Mouse (Mus musculus) layer of hippocampus, adult 11-12 months (tissue): ENCODE data around the gene Emp3.
"Not testable (repeated sequence)": the region's sequence is repeated elsewhere in the genome, so short reads cannot be mapped to it uniquely, and the experiment has no call there.

Experiments used
- DNase-seq: peaks from one replicate; pipeline ENCODE4 v3.0.0; 2022; ENCODE audit warnings: low spot score

The Emp3 gene

DNA sequence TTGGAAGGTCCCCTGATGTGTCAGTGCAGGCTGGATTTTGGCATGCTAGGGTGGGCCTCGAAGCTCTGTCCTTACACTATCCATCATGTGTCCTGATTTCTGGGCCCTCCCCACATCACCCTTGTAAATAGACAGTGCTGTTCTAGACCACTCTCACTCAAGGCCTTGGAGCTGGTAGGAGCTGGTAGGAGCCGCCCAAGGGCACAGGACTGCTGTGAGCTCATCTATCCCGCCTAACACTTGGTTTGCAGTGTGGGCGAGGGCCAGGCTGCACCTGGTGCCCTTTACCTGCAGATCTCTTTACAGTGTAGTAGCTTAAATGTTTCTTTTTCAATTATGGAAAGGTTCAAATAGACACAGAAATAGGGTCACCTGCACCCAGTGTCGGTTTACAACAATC lies 6.2 kb downstream of the Emp3 start:
- DNase-seq = no peak

DNA sequence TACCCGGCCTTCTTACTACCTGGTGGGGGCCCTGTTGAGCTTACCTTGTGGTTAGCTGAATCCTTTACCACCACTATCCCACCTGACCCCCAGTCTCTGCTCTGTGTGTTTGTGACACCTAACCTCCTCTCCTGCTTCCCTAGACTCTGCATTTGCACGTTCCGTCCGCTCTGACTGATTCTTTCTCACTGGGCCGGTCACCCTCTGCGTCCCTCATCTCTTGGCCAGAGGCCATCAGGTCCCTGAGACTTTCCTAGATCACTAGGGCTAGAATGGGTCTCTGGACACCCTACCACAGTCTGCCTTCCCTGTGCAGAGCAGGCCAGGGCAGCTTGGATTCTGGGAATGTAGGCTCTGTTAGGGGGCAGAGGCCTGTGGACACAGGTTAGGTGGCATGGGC lies 7.1 kb downstream of the Emp3 start:
- DNase-seq = no peak

DNA sequence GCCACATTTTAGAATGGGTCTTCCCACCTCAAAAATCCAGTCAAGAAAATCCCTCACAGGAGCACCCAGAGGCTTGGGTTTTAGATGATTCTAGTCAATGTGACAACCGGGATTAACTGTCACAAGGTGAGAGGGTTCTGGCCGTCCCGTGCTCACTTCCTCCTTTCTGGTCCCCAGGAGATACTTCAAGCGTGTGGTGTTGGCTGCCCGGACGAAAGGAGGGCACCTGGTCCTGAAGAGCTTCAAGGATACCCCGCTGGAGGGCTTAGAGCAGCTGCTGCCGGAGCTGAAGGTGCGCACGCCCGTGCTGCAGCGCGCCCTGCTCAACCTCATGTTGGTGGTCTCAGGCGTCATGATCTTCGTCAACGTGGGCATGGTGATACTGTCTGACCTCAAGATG lies 12.1 kb downstream of the Emp3 start:
- no peak for DNase-seq

DNA sequence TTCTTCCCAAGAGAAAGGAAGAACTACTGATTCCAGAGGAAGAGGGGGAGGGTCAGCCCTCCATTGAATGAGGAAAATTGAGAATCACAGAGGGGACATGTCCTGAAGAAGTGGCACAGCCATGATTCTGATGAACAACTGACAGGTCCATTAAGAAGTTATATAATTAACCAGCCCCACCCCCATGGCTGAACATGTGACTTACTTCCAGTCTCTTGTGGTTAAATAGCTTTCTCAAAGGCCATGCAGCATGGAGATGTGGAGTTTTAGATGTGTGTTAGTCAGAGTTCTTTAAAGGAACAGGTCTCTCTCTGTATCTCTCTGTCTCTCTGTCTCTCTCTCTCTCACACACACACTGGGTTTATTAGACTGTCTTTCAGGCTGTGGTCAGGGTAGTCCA lies 12.8 kb downstream of the Emp3 start:
- DNase-seq = no peak

DNA sequence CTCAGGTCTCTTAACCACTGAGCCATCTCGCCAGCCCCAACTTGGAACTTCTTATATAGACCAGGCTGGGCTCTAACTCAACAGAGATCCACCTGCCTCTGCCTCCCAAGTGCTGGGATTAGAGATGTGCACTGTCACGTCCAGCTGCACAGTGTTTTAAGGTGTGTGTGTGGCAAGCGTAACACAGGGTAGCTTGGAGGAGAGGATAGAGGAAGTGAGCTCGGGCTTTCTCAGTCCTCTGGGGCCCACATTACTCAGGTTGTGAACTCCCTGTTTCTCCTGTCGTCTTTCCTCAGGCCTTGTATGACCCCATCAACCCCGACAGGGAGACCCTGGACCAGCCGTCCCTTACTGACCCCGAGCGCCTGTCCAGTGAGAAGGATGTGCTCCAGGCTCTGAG lies 14.6 kb downstream of the Emp3 start:
- no peak for DNase-seq

DNA sequence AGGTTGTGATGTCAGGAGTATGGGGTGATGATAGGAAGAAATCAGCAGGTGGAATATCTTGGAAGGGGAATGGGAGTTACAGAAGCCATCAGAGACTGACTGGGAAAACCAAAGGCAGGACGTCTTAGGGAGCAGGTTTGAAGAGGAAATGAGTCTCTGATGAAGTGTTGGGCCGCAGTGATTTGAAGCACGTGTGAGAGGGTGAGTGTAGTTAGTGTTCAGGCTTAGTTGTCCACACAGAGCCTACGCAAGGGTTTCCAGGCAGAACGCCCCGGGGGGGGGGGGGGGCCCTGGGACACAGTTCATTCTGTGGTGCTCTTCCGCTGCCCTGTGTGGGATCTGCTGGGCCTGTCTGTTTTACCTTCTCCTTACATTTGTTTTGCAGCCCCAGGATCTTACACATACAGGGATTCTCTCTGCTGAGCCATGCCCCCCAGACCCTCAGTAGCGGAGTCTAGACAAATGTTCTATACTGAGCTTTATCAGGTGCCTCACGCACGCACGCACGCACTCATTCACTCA lies 18.7 kb downstream of the Emp3 start:
- no peak for DNase-seq

DNA sequence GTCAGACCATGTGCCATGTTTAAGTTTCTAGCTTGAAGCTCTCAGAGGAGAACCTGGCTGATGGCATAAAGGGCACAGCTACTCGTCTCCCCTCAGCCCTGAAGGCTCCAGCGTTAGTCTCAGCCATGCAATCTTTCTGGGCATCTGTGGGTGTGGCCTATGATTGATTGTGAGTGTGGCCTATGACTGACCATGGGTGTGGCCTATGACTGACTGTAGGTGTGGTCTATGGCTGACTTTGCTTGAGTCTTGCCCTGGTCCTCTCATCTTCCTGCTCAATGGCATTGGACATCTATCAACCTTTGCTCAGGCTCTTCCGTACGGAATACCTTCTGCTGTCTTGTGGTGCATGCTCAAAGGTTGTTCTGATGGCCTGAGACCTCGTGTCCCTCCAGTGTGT lies 19.6 kb downstream of the Emp3 start:
- no peak for DNase-seq

DNA sequence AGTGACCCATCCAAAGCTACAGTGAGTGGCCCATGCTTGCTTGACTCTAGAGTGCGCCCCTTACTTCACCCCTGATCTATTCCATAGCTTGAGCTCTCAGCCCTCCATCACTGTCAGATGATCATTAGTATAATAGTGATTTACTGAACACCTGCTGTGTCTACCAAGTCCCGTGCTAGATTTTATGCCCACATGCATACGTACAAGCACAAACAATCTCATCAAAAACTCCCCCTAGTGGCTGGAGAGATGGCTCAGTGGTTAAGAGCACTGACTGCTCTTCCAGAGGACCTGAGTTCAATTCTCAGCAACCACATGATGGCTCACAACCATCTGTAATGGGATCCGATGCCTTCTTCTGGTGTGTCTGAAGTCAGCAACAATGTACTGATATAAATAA lies 23.1 kb downstream of the Emp3 start:
- DNase-seq = not testable (repeated sequence)

DNA sequence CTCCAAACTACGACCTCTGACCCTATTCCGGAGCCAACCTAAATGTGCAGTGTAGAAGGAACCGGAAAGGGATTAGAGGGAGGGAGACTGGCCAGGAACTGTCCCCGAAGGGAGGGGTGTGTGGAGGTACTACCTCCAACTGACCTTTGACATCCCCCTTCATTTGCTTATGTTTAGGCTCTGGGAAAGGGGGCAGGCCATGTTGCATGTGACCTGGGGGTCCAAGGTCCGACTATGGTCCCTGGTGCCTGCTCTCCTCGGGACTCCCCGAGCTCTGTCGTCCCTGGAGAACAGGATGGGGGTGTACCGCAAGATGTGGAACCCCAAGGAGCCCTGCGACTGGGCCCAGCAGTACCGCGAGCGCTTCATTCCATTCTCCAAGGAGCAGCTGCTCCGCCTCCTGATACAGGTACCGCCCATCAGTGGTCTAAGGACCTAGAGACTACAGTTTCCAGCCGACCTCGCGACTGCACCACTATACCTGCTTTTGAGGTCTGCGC lies 23.9 kb downstream of the Emp3 start:
- peak; percentile 58 for DNase-seq

DNA sequence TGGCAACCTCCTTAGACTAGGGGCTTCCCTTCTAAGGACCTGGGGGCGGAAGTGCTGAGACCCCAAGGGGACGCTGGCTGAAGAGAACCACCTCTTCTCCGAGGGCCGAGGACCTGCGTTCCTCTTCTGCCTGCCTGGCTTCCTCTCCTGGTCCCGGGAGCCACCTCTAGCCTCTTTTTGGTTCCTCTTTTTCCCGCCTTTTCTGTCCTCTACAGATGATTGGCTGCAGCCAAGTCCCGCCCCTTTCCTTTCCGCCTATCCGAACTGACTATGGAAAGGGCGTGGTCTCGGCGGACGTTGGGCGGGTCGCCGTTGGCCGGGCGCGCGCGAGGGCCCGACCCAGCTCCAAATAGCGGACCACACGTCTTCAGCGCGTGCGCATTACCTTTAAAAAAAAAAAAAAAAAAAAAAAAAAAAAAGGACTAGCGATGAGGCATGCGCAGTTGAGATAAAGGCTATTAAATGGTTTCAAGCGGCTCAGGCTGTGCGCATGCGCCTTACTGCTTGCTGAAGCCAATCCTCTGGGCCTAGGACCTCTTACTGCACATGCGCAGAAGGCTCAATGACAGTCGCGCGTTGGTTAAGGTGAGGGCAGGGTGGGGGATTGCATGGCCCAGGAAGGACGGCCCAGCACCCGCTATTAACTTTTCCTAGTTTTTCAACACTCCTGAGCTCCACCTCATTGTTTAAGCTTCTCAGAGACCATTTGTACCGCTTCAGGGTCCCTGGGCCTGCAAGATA lies 24.5 kb downstream of the Emp3 start, which contains the start of the genes Syngr4 and Tmem143:
Syngr4 (minus strand) TSS at position 198 of the 741 bp plus-strand sequence.
Tmem143 (plus strand) TSS at position 425 of the 741 bp plus-strand sequence.
- DNase-seq = peak; percentile 97

DNA sequence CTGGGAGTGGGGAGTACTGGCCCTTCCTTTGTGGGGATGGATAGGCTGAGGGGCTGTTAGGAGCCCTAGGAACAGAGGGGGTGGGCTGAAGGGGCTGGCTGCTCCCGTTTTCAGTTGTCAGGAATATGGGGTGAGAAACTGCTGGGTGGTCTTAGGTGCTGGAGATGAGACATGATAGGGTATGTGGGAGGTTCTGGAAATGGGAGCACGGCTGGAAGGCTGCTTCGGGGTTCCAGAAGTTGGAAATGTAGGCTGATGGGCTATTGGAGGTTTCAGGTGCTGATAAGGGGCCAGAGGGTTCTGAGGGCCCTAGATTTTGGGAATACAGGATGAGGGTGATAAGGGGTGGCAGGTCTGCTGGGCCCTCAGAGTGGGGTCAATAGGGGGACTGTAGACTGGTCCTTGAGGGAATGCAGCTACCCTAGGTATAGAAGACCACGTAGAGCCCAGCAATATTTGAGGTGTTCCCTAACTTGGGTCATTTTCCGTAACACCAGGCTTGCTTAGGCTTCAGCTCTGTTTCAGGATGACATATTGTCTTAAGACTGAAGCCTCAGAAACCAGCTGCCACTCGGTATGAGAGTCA lies 25.2 kb downstream of the Emp3 start:
- no peak for DNase-seq

DNA sequence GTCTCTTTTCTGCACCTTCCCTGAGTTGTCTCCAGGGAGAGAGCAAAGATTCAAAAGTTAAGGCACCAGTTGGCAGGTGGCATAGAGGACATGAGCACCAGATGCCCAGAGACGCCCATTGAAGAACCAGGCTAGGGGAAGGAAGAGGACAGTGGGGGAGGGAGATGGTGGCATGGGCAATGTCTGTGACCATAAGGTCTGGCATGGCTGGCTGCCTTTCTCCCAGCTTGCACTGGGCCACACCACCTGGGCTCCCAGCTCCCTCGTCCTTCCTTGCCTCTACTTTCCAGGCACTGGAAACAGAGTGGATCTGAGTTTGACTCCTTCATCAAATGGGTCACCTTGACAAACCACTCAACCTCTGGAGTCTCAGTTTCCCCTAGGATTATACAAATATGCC lies 28.6 kb downstream of the Emp3 start:
- no peak for DNase-seq

DNA sequence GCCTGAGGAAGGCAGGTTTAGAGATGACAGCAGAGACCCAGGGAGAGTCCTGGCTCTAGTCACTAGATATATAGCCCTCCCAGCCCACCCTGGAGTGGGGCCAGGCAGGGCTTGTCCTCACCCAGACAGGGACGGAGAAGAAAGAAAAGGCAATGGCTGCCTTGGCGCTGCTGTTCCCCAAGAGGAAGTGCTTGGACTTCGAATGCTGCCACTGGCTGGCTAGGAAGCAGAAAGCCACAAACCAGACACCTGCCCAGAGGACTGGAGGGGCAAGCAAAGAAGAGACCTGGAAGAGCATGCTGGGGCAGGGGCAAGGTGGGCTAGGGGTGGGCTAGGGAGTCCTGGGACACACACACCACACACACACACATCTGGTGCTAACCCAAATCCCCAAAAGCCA lies 34.0 kb downstream of the Emp3 start:
- DNase-seq = no peak

DNA sequence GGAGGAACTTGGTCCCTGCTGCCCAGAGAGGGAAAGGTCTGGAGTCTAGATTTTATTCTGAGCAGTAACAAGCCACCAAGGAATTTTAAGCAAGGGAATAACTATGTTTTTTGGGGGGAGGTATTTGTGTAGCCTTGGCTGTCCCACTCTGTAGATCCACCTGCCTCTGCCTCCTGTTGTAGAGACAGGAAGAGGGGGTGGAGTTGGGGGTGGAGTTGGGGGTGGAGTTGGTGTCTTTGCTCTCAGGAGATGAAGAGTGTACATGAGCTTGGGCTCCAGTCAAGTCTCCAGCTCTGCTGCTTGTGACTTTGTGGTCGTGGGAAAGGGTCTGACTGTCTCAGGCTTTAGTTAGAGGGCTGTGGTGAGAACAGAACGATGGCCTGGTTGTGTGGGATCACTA lies 40.2 kb downstream of the Emp3 start:
- no peak for DNase-seq

DNA sequence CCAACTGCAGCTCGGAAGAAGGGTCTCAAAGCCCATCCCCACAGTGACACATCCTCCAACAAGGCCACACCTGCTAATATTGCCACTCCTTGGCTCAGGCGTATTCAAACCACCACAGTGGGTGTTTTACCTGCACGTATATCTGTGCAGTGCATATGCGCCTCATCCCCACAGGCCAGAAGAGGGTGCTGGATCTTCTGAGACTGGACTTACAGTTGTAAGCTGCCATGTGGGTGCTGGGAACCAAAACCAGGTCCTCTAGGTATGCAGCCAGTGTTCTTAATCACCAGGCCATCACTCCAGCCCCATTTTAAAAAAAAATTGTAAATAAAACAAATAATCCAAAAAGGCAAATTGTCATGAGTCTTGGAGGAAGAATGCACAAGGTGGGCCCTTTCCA lies 40.7 kb downstream of the Emp3 start:
- DNase-seq = no peak

DNA sequence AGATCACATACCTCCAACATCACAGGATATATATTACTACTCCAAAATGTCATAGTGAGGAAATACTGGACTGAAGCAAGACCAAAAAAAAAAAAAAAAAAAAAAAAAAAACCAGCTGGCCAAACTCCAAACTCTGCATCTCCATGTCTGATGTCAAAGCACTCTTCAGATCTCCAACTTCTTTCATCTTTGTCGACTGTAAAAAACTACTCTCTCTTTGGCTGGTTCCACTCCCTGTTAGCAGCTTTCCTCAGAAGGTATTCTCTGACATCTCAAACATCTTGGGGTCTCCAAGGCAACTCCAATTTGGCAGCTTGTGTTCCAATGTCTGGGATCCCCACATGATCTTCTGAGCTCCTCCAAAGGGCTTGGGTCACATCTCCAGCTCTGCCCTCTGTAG lies 42.9 kb downstream of the Emp3 start, which contains the start of gene Grin2d:
Grin2d (minus strand) TSS at position 101 of the 400 bp plus-strand sequence.
- not testable (repeated sequence) for DNase-seq

DNA sequence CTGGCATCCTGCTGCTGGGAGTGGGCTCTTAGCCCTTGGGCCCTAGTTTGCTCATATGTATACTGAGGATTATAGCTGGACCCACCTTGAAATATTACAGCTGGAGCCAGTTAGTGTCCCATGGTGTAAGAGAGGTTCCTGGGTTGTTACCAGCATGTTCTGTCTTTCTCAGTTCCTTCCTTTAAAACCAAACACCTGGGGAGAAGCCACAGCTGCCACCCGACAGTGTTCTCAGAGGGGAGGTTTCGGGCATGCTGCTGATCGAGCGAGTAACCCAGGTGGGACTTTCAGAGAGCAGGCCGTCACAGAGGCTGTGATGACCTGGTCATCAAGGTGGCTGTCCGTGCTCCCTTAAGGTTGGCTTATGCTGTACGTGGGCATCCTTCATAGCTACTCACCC lies 44.3 kb downstream of the Emp3 start:
- DNase-seq = no peak

DNA sequence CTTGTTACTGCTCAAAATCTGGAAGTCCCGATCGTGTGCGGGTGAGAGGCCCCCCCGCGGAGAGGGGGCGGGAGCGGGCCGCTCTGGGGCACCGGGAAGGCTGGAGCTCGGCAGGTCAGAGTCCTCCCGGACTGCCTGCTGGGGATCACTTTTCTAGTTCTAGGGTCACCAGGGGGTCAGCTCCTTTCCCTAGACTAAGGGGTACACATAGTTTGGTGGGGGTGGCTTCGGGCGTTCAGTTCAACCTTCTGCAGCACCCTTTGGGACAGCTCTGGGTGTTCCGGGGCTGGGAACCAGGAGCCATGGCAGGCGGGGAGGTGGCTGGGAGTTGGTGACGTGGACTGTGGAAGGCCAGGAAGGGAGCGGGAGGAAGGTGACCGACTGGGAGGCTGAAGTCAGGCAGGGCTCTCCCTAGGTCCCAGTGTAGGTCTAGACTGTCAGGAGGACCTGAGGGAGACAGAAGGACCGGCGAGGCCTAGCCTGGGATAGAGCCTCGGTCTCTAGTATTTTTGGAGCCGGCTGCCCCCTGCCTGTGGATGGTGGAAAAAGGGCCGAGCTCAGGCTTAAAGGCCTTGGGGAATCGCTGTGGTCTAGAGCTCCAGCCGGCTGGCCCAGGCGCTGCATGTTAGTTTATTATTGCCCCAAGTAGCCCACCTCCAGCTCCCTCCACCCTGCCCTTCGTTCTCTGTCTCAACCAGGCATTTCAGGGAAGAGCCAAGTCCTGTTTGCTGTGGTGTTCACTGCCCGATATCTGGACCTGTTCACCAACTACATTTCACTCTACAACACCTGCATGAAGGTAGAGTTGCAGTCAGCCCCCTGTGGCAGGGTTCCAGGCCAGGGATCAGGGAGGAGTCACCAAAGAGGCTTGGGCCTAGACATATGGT lies 47.9 kb downstream of the Emp3 start:
- DNase-seq = peak; percentile 42

DNA sequence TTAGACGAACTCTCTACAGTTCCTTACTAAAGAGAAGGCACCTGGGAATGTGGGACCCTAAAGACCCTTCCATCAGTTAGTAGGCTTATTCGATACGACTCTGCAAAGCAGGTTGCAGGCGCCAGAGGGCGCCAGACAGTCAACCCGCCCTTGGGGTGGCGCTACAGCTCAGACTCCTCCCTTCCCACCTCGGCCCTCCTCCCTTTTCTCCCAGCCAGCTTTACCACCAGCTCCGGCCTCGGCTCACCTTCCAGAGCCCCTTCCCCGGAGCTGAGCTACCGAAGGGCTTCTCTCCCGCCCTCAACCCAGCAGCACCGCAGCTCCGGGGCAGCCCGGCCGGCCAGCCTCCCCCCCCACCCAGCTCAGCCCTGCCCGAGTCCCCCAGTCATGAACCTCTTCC lies 48.6 kb downstream of the Emp3 start, which contains the start of gene Kdelr1:
Kdelr1 (plus strand) TSS at position 149 of the 400 bp plus-strand sequence.
- peak; percentile 90 for DNase-seq

DNA sequence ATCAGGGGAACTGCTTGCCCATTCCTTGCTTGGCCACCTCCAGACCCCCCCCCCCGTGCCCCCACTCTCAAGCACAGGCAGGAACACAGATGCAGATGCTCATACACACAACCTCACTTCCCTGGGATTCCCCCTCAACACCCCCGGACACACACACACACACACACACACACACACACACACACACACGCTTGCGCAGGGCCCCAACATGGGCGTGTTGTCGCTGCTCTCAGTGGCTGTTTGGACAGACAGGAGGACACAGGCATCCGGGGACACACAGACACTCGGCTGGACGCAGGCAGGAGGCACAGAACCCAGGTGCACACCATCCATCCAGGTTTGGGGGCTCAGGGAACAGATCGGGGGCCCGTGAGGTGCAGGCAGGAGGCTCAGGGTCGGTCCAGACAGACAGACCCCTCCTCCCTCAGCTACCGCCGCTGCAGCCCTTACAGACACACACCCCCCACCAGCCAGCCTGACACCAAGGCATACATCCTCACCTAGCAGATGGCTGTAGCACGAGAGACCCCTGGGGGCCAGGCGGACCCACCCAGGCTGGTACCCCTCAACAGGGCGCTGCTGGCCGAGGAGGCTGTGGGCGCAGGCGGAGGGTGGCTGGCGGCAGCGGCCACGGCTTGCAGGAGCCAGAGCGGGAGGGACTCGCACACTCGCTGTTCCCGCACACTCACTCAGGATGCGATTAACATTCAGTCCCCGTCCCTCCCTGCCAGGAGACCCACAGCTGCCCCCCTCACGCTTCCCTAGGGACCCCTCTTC lies 50.7 kb downstream of the Emp3 start:
- DNase-seq = no peak

DNA sequence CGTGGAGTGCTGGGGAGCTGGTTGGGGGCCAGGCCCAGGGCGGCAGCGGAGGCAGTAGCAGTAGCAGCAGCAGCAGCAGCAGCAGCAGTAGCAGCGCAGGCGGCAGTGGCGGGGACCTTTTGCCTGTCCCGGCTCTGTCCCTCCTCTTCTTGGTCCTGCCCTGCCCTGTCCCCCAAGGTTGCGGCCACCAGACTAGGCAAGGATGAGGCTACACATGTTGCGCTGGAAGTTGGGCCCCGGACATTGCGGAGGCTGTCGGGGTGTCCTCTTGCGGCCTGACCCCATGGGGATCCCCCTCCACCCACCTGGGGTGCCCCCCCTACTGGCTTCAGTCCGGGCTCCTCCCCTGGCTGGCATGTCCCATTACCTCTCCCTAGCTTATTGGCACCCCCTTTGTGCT lies 51.4 kb downstream of the Emp3 start:
- DNase-seq = no peak
